Mouse (Mus musculus): ENCODE measurements around the gene Cep41.

The Cep41 gene

DNA sequence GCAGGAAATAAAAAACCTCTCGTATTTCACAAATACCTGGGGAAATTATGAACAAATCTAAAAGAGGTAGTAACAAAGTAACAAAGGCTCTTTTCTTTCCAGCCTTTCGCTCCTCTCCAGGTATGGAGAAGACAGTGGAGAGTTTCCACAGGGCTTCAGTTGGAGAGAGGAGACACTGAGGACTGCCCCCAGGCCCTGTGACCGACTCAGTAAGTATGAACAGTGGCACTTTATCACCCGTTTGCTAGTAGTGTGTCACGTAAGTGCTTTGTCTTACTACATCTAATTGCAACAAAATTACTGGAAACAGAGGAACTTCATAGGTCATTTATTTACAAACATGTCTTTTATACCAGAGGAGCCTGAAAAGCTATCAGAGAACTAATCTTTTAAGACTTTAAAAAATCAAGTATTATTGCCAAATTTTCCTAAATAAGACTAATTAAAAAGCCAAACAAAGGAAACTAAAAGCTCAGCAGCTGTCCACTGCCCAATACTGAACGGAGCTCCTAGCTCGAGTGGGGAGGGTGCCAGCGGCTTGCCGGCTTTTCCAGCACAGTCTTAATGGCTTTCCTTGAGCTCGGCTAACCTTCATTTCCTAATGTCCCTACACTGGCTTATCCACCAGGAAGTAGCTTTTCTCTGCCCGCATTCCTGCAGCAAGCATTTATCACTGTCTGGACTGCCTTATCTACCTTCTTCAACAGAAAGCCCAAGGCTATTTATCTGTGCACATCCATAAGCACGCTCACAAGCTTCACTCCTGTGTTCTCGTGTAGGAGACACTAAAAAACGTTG, 19.6 kb downstream of the Cep41 start:
- peak; percentile 63 to 75 for DNase-seq

DNA sequence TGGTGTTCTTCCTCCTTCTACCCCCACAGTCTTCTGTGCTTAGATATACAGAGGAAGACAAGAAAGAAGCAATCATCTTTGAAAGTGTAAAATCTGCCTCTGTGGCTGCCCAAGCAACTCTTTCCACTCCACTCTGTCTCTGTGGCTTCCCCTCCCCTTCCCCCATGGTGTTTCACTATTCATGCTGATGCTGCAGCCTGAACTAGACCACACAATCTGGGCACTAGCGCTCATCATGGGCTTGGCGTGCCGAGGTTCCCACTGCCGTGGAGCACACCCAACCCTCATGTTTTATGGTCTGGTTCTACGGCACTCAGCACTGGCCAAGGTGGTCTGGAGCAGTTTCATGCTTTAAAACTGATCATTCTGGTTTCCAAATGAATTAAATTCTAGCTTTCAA, 21.9 kb downstream of the Cep41 start:
- no peak for DNase-seq

DNA sequence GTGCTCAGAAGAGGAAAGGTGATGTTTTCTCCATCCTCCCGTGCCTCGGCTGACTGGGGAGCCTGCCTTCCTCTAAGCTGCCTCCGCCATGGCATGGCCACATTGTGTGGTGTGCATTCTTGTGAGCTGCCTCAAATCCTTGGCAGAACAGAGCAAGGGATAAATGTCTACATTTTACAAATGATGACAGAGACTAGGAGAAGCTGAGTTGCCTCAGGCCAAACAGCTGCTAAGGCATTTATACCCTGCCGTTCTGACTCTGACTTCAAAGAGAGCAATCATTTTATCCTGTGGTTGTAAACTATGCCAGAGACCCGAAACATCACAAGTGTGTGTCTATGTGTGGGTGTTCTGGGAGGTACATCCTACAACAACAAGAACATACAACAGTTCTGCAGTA, 26.0 kb downstream of the Cep41 start:
- DNase-seq, result no peak

DNA sequence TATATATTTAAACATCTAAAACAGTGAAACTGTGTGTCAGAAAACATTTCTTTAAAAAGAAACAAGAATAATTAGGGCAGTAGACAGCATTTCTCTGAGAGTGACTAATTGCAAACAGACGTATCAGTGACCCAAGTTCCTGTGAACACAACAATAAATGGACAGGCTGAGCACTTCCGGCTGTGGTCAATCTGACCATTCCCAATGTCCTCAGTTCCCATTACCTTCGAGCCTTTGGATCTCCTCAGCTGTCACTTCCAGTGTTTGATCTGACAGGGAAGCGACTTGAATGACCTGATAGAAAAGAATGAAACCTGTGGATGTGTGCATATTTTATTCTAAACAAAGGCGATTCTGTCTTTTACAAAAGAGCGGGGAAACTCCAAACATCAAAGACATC, 27.5 kb downstream of the Cep41 start:
- DNase-seq, result no peak

DNA sequence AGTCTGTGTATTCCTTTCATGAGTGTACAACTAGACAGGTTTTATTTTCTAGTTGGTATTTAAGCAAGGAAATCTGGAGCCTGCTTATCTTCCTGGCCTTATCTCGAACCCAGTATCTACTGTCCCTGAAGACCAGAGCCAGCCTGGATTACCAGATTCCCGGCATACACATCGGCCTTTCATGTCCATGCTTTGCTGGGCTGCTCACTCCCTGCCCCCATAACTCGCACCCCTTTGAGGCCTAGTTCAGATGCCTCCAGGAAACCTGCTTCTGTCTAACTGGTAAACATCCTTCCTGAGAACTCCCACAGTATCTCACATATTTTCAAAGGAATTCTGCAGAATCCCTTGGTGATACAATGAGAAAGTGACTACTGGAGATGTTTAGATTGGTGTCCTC, 28.3 kb downstream of the Cep41 start:
- no peak for DNase-seq

DNA sequence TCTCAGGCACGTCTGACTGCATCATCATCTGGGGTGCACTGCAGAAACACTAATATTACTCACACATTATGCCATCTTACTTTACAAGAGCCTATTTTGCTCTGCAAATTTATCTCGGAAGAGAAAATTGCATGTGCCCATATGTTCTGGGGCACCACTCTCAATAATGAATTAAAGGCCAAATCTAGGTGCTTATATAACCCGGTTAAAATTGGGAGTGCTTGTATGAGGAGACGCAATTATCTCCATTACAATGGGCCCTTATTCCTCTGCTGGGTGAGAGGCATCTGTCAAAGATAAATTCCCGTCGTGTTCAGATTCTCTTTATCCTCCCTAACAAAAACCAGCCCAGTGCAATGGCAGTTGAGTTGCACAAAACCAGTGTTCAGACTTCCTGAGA, 28.8 kb downstream of the Cep41 start:
- DNase-seq, result no peak

DNA sequence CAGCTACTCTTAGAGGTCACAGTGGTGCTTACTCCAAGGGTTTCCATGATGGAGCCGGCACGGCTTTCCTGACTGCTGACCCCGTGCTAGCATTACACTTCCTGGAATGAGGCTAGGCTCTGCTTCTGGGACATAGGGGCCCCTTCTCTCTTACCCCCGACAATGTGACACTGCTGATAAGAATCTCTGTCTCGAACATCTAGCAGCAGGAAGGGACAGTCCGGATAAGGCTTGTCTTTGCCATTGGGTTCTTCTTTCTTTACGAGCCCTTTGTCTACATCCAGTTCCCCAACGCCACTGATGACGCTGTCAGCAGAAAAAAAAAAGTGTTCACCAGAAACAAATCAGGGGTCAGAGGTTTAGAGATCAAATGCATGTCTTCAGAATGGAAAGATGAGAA, 34.9 kb downstream of the Cep41 start:
- no peak for DNase-seq

DNA sequence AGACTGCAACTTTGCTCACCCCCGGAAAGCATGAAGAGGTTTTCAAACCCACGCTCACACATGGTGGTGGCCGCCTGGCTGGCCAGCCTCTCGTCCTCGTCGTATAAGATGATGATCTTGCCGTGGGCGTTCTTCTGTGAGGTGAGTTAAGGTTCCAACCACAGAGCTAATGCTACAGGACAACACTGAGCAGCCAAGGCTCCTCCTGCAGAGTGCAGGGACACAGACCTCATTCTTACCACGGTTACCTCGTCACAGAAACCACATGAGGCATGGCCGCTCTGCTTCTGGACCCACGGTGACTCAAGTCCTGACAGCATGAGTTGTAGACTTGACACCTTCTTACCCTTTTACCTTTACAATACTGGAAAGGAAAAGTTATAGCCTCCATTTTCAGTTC, 36.3 kb downstream of the Cep41 start:
- no peak for DNase-seq

DNA sequence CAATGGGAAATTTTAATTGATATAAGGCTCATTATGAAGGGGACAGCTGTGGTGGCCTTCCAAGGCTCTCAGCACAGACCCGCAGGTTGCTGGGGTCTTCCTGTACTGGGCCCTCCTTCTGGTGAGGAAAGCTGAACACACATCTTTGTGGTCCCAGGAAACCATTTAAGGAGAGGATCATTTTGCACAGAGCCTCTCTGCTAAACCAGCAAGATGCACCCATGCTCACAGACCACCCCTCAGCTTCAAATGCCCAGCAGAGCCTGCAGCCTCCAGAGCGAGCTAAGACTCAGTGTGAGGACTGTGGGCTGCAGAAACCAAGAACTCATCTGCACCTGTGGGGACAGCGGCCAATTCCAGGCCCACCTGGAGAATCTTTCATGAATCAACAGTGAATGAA, 38.6 kb downstream of the Cep41 start:
- no peak for DNase-seq

DNA sequence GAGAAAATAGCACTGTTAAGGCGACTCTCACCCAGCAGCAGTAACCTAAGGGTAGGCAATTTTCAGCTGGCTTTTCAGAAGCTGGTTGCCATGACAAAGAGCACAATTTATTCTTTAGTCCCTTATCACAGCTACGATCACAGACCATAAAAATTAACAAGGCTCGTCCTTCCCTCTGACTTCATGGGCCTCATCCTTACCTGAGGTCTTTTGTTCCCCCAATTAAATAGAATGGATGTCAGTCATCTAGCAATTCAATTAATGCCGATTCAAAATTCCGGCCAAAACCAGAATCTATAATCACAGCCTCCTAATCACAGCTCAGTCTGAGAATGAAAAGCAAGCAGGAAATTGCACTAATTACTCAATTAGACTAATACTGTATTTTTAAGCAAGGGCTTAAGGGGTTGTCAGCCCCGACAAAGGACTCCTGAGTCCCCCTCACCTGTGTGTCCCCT, 39.1 kb downstream of the Cep41 start:
- DNase-seq, result no peak

DNA sequence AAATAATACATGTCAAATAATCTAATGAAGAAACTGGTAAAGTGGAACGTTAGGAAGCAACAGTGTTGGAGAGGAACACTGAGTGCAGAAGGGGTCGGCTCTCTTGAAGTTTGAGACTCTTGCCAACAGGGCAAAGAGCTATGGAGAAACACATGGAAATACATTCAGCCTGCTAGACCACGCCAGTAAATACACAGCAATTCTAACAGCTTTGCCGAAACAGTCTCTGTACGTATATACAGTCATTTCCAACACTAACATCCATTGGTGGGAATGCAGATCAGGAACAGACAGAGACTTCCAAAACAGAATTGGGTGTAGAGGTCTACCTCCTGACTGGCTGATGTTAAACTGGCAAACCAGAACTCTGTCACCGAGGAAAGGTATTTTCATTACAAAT, 40.0 kb downstream of the Cep41 start:
- no peak for DNase-seq

DNA sequence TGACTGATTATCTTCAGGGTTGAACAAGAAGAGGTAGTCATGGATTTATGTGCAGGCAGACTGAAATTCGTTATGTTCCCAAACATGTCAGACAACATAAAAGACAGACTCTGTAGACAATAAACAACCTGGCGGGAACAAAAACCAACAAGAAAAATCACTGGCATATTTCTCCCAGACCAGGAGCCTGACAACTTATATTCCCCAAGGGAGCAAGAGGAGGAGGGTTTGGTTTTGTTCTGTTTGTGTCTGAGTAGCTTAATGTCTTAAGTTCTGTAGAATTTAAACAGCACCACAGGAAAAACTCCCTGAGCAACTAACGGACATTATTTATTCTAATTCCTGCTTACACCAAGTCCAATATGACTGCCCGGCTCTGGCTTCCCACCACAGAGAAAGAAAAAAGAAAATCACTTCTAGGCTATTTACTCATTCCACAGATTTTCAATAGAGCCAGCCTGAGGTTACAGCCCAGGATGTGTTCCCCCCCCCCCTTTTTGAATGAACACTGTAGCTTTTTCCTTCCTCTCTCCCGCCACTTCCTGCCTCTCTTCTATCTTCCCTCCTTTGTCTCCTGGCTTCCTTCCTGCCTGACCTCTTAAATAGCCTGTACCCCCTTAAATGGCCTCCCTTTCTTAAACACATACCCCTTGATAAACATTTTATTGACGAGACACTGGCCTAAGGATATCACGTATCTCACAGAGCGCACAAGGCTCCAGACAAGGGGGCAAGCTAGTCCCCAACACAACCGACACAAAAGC, 40.9 kb downstream of the Cep41 start:
- DNase-seq, result no peak

DNA sequence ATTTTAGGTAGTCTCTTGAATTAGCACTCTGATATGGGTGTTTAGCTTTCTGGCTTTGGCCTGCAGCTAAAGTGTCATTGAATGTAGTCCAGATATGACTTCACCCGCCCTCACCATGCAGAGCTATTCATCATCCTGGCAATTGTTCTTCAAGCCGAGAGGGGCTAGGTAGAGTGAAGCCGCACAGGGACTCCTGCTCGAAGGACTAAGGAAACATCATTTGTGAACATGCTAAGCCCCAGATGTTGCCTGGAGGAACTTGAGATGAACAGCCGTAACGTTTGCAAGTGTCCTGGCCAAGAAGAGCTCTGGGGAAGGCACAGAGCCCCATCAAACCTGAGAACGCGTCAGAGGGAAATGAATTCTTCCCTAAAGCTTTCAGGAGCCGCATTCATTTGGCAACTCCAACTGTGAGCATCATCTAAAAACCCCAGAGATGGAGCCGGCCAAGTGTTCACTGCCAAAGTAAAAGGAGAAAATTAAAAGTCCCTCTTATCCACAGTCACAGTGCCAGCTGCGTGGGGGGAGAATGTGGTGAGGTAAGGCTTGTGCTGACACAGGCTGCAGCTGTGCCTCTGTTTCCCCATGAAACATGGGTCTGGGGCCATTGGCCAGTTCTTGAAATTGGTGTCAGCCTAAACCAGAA, 43.8 kb downstream of the Cep41 start:
- DNase-seq, result no peak

DNA sequence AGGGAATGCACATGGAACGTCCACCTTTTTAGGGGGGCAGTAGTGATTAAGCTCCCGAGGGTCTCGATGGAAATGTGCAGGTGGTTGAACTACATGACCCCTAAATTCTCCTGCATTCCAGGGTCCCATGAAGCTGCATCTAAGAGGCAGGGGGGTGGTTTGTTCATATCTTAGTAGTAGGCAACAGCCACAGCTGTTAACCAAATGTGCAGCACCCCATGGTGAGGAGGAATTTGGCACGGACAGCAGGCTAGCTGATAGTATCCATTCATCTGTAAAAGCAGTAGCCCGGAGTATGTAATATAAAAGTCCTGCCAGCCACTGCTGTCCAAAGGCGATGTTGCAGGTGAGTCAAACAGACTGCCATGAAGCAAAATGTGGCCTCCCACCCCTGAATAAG, 48.2 kb downstream of the Cep41 start:
- DNase-seq, result no peak

DNA sequence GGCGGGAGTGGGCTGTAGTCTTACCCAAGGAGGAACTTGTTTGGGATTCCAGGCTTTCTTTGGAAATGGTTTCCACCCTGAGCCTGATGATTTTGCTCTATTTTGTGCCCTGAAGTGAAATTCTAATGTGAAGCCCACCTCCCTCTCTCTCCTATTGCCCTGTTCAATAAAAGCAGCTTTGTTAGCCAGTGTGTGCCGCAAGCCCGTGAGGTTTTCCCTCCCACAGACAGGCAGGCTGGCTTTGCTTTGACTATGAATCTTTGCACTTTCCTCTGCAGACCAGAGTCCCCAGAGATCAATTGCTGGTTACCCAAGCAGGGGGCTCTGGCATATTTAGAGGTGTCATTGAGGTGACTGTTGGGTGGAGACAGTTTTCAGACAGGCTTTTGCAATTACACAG, 49.1 kb downstream of the Cep41 start:
- DNase-seq, result no peak

DNA sequence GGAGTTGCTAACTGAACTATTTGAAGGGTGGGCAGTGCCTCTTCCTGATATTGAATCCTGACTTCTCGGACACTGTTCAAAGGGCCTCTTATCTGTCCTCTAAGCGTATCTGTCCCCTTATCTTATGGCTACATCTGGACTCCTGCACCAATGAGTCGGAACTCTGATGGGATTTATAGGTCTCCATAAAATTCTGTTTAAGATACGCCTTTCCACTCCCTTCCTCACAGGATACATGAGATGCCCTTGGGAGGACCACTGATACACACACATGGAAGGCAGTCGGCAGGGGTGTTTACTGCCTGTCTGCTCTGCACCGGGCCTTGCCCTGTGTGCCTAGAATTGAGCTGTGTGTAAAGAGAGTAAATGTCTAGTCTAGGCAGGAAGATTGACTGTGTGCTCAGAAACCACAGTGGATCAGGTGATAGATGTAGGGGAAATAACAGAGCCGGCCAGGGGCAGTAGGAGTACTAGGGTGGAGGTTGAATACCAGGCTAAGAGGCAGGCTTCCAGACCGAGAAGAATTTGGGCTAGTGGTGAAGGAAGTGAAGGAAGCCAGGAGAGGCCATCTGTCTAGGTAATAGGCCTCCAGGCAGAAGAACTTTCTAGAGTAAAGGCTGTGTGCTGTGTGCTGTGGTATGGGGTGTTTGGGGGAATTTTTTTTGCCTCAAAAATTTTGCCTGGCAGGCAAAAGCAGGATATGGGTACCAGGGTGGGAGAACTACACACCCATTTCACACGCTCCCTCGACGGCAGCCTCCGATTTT, 49.7 kb downstream of the Cep41 start:
- DNase-seq, result no peak

DNA sequence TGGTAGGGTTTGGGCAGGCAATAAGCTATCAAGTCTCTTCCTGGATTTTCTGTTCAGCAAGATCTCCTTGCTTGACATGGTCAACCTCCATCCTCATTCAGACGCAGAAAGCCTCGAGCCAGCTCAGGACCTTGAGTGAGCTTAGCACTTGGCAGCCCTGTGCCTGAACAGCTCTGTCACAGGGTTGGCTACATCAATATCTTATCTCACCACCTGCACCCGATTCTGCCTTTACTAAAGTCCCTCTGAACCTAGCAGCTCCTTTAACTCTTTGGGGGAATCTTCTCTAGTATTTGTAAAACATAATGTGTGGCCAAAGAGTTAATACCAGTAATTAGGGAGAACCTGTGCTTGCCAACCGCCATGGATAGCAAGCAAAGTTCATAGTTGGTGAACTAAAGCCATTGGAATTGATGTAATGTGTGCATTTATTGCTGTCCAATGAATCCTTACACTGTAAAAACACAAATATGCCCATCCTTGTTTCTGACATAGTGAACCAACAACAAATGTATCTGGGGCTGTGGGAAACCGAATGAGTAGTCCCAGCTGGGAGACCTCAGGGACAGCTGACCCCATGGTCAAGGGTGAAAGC, 54.8 kb downstream of the Cep41 start, which contains the start of gene Cpa1:
Gene Cpa1 (plus strand): TSS at position 545 of the 595 bp plus-strand sequence.
- no peak for DNase-seq

DNA sequence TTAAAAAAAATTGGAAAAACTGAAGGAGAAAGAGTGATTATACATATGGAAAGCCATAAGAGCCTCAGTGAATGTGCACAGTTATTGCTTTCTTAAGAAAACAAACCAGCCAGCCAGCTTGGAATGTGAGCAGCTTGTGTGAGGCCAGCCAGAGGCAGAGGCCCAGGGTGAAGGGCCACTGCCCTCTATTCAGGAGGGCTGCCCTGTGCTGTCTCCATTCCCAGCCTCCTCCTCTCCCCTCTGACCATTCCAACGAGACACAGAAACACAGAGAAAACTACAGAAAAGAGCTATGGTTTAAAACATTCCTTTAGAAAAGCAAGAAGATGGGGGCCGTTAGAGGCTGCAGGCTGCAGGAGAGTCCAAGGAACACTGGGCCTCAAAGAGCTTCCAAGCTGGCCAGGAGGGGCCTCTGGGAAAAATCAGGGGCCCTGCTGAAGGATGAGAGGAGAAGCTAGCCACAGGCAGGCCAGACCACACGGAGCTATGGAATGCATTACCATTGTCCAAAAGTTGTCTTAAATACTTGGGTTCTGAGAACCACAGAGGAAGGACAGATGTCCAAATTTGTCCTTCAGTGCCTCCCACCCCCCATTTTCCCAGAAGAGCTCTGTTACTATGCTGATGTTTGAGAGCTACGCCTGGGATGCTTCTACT, 57.2 kb downstream of the Cep41 start:
- peak in 1 of 2 experiments; percentile 41 for DNase-seq

DNA sequence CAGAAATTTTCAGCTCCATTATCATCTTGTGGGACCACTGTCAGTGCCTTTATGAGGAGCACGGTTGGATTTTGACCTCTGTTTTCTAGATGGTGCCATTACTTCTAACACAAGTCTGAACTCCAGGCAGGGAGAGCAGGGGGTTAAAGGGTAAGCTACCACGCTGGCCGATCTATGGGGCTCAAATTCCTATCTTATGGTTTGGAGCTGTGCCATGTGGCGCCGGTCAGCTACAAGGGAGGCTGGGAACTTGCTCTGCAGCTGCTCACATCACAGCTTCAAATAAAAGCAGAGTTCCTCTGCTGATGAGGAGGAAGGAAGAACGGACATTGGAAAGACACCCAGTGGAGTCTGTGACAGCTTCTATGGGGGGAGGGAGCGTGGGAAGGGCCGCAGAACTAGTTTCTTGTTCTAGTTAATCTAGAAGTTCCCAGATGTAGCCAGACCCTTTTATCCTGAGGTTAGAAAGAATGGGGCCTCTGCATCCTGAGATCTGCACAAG, 58.1 kb downstream of the Cep41 start:
- peak in 1 of 2 experiments; percentile 45 for DNase-seq

DNA sequence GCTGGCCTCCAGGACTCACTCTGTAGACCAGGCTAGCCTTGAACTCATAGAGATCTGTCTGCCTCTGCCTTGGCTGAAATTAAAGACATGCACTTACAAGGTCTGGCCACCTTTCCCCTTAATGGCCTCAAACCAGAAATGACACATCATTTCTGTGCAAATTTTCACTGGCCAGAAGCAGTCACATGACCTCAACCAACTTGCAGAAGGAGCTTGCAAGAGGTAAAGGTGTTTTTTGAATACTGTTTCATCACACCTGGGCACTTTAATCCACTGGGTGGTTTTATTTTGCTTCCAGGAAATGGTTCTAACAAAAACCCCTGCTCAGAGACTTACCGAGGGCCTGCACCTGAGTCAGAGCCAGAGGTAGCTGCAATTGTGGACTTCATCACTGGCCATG, 63.6 kb downstream of the Cep41 start:
- no peak for DNase-seq

DNA sequence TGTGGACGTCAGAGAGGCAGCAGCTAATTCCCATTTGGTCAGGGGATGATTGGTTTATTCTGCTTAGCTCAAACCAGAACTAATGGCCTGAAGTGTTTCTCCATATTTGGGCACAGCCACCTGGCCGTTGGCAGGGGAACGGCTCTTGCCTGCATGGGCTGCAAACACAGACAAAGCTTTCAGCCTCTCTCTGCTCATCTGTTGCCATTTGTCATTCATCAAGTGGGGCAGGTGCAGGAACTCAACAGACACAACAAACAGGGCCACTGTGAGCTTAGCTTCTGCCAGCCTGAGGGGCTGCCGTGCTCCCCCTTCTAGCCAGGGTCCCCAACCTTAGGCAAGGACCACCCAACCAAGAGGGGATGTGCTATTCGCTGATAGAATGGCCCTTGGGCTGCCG, 65.4 kb downstream of the Cep41 start:
- DNase-seq, result peak in 1 of 2 experiments; percentile 40

DNA sequence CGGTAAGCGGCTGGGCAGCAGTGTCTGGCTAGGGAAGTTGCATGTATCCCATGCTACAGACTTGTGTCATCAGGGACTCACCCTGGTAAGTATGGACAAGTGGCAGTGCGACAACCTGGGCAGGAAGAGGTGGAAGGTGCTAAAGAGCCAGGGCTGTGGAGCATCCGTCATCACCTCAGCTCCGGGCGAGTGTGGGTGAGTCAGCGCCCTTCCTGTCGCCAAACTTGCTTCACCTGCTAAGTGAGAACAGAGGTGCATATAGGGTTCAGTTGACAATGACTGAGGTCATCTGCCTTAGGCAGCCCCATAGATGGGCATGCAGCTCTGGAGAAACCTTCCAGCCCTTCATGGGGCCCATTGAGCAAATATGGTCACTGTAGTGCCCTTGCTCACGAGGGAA, 68.8 kb downstream of the Cep41 start:
- no peak for DNase-seq
